ENCODE assay signal across 8 mouse cellular contexts in genomic region chr2:148406160-148406970, GRCm38 (mm10). TPM values are rescaled to one million over a fixed set of nuclear protein-coding genes. Genes with fewer than 3 reads are reported as not detected.
DNase-seq lines count a peak whose midpoint lies in the region; ATAC-seq and TF ChIP-seq lines count a peak whose summit lies in the region.

No protein-coding gene starts in this region.

- DNase-seq in cerebellum, adult 18-20 months = no peak
- peak; percentile 18 for DNase-seq in adrenal gland, adult 8-10 months
- DNase-seq in lung, adult 18-20 months = peak; percentile 56 to 65
- peak; percentile 30 to 56 for DNase-seq in thymus, postnatal 36 days

- no peak overlapping the region for H3K9ac ChIP-seq in forebrain, embryonic 16.5 days (replicated peaks; ENCODE audit: low read depth, low read length)
- peak overlapping the region; percentile 42; the same call in 1 of the 2 replicates for H3K9ac ChIP-seq in intestine, postnatal 0 days (ENCODE audit: low read depth, low read length)
- 0 out of 2 replicates have a peak overlapping the region, but pooled peaks have one; percentile 17 for H3K9ac ChIP-seq in neural tube, embryonic 12.5 days

- H3K36me3 ChIP-seq in forebrain, embryonic 16.5 days (ENCODE audit: control insufficient read depth, insufficient read depth) = no peaks in the 10 kb centered on the region
- H3K36me3 ChIP-seq in intestine, postnatal 0 days (ENCODE audit: control insufficient read depth, insufficient read depth) = no peaks in the 10 kb centered on the region
- no peaks in the 10 kb centered on the region for H3K36me3 ChIP-seq in neural tube, embryonic 12.5 days

- peak overlapping the region; percentile 38 for H3K4me3 ChIP-seq in forebrain, embryonic 16.5 days (replicated peaks; ENCODE audit: low read length)
- peak overlapping the region; percentile 47 for H3K4me3 ChIP-seq in intestine, postnatal 0 days (ENCODE audit: low read depth, low read length)
- H3K4me3 ChIP-seq in neural tube, embryonic 12.5 days = peak overlapping the region; percentile 33

- H3K27me3 ChIP-seq in forebrain, embryonic 16.5 days (replicated peaks; ENCODE audit: control insufficient read depth, insufficient read depth, low read length) = peaks cover 30% of the 10 kb centered on the region
- H3K27me3 ChIP-seq in intestine, postnatal 0 days (replicated peaks; ENCODE audit: control insufficient read depth, insufficient read depth, low read length) = peaks cover 18% of the 10 kb centered on the region
- peaks cover 44% of the 10 kb centered on the region for H3K27me3 ChIP-seq in neural tube, embryonic 12.5 days (replicated peaks)

- TF ChIP-seq CTCF in intestine, postnatal 0 days (IDR thresholded peaks at IDR 0.05; ENCODE audit: low read depth) = peak; percentile 62

- ATAC-seq in cerebellum, adult (ENCODE audit: insufficient number of reproducible peaks, low FRiP score, low TSS enrichment) = peak; percentile 17; the same call in 1 of the 2 replicates
- peak; percentile 17; the same call in 1 of the 2 replicates for ATAC-seq in forebrain, embryonic 16.5 days
- ATAC-seq in intestine, postnatal 0 days = no peak
- peak; percentile 31; the same call in 1 of the 2 replicates for ATAC-seq in neural tube, embryonic 12.5 days (ENCODE audit: low FRiP score, low read depth)

- no peak overlapping the region for H3K27ac ChIP-seq in forebrain, embryonic 16.5 days (ENCODE audit: low read length)
- H3K27ac ChIP-seq in intestine, postnatal 0 days (ENCODE audit: low read depth, low read length) = no peak overlapping the region
- H3K27ac ChIP-seq in neural tube, embryonic 12.5 days = no peak overlapping the region

- no peaks in the 10 kb centered on the region for H3K9me3 ChIP-seq in forebrain, embryonic 16.5 days (ENCODE audit: control insufficient read depth, low read length)
- no peaks in the 10 kb centered on the region for H3K9me3 ChIP-seq in intestine, postnatal 0 days (ENCODE audit: control insufficient read depth)
- H3K9me3 ChIP-seq in neural tube, embryonic 12.5 days = no peaks in the 10 kb centered on the region

- 11% methylated on average over 34 of the region's 34 CpGs for WGBS in forebrain, embryonic 16.5 days
- 27% methylated on average over 34 of the region's 34 CpGs for WGBS in intestine, postnatal 0 days
- WGBS in neural tube, embryonic 12.5 days = 13% methylated on average over 34 of the region's 34 CpGs

- H3K4me1 ChIP-seq in forebrain, embryonic 16.5 days (replicated peaks; ENCODE audit: control insufficient read depth, insufficient read depth, low read length) = peaks cover 23% of the 10 kb centered on the region
- peaks cover 5% of the 10 kb centered on the region; the same call in 1 of the 2 replicates for H3K4me1 ChIP-seq in intestine, postnatal 0 days (replicated peaks; ENCODE audit: control insufficient read depth, insufficient read depth, low read length)
- H3K4me1 ChIP-seq in neural tube, embryonic 12.5 days = peaks cover 22% of the 10 kb centered on the region

- H3K4me2 ChIP-seq in forebrain, embryonic 16.5 days (ENCODE audit: low read length) = peak overlapping the region; percentile 49
- peak overlapping the region; percentile 79 for H3K4me2 ChIP-seq in intestine, postnatal 0 days (replicated peaks; ENCODE audit: low read depth)
- peak overlapping the region; percentile 72 for H3K4me2 ChIP-seq in neural tube, embryonic 12.5 days (replicated peaks)

RNA-seq across cellular contexts. Expression of gene Thbd, which starts 1.6 kb away (rescaled TPM):
- 10 to 100 TPM; 18.6 to 31.2 (median 28.2) TPM for total RNA-seq in adrenal gland, adult 8-10 months (2022)
- polyA plus RNA-seq in forebrain, embryonic 16.5 days (2015; fragmentation: Nextera tagmentation; extraction: Ambion mirVana) = 7.3 and 10.4 TPM in 2 replicates
- polyA plus RNA-seq in intestine, postnatal 0 days (2015; fragmentation: Nextera tagmentation; extraction: Ambion mirVana) = 18.1 and 18.3 TPM in 2 replicates
- polyA plus RNA-seq in neural tube, embryonic 12.5 days (2016; fragmentation: Nextera tagmentation; extraction: Ambion mirVana) = 8.0 and 9.0 TPM in 2 replicates

RNA-seq across cellular contexts. Expression of gene Sstr4, which starts 11.2 kb away (rescaled TPM):
- total RNA-seq in adrenal gland, adult 8-10 months (2022) = under 1 TPM; 0.23 to 0.65 (median 0.33) TPM
- 1.6 and 2.1 TPM in 2 replicates for polyA plus RNA-seq in forebrain, embryonic 16.5 days (2015; fragmentation: Nextera tagmentation; extraction: Ambion mirVana)
- 0.78 and 1.1 TPM in 2 replicates for polyA plus RNA-seq in intestine, postnatal 0 days (2015; fragmentation: Nextera tagmentation; extraction: Ambion mirVana)
- 0.64 and 1.0 TPM in 2 replicates for polyA plus RNA-seq in neural tube, embryonic 12.5 days (2016; fragmentation: Nextera tagmentation; extraction: Ambion mirVana)

RNA-seq across cellular contexts. Expression of gene Cd93, which starts 37.0 kb away (rescaled TPM):
- 10 to 100 TPM; 16.0 to 29.4 (median 23.4) TPM for total RNA-seq in adrenal gland, adult 8-10 months (2022)
- 7.4 and 7.5 TPM in 2 replicates for polyA plus RNA-seq in forebrain, embryonic 16.5 days (2015; fragmentation: Nextera tagmentation; extraction: Ambion mirVana)
- polyA plus RNA-seq in intestine, postnatal 0 days (2015; fragmentation: Nextera tagmentation; extraction: Ambion mirVana) = 4.8 and 5.0 TPM in 2 replicates
- polyA plus RNA-seq in neural tube, embryonic 12.5 days (2016; fragmentation: Nextera tagmentation; extraction: Ambion mirVana) = 7.3 and 8.0 TPM in 2 replicates

Comparison
In these comparisons a context has a peak if more than half of its experiments do, and no peak if none do; other contexts are left out.
1. DNase-seq: peak in adrenal gland, adult 8-10 months (single experiment), lung, adult 18-20 months (2 of 2) and thymus, postnatal 36 days (2 of 2); none in cerebellum, adult 18-20 months (0 of 2).
2. Peak in every context shown above with its lines, with median percentiles within 50 percentile points of each other: H3K4me2 ChIP-seq and H3K4me3 ChIP-seq.